Mouse (Mus musculus): ENCODE measurements around the gene Olfr781. TPM values are rescaled to one million over a fixed set of nuclear protein-coding genes. Genes with fewer than 3 reads are reported as not detected.

Gene Olfr781
- not detected for polyA plus RNA-seq (2014; fragmentation: Illumina TruSeq; extraction: RNeasy Lipid Tissue Mini Kit (QIAGEN cat#74804); ENCODE audit: low read depth, low replicate concordance)

GRCm38 (mm10) chr10:129328554-129328953 is at the start of gene Olfr781:
Gene Olfr781, plus strand, starts transcription at chr10:129328854.

GRCm38 (mm10) chr10:129317817-129318216 is 10.8 kb upstream of the Olfr781 start, which contains the start of gene Olfr780:
Gene Olfr780, plus strand, starts transcription at chr10:129318117.

GRCm38 (mm10) chr10:129348550-129348949 is 19.9 kb downstream of the Olfr781 start, which contains the start of gene Olfr782:
Gene Olfr782, plus strand, starts transcription at chr10:129348850.

Other genes starting within 250 kb of the Olfr781 start
- gene Olfr767, start 245.9 kb upstream of the Olfr781 start, polyA plus RNA-seq (2014; fragmentation: Illumina TruSeq; extraction: RNeasy Lipid Tissue Mini Kit (QIAGEN cat#74804); ENCODE audit: low read depth, low replicate concordance): not detected
- gene Olfr768, start 229.5 kb upstream of the Olfr781 start, polyA plus RNA-seq (2014; fragmentation: Illumina TruSeq; extraction: RNeasy Lipid Tissue Mini Kit (QIAGEN cat#74804); ENCODE audit: low read depth, low replicate concordance): not detected
- not detected for gene Olfr769, start 211.0 kb upstream of the Olfr781 start, polyA plus RNA-seq (2014; fragmentation: Illumina TruSeq; extraction: RNeasy Lipid Tissue Mini Kit (QIAGEN cat#74804); ENCODE audit: low read depth, low replicate concordance)
- not detected for gene Olfr770, start 189.9 kb upstream of the Olfr781 start, polyA plus RNA-seq (2014; fragmentation: Illumina TruSeq; extraction: RNeasy Lipid Tissue Mini Kit (QIAGEN cat#74804); ENCODE audit: low read depth, low replicate concordance)
- not detected for gene Olfr771, start 164.1 kb upstream of the Olfr781 start, polyA plus RNA-seq (2014; fragmentation: Illumina TruSeq; extraction: RNeasy Lipid Tissue Mini Kit (QIAGEN cat#74804); ENCODE audit: low read depth, low replicate concordance)
- not detected for gene Olfr772, start 150.9 kb upstream of the Olfr781 start, polyA plus RNA-seq (2014; fragmentation: Illumina TruSeq; extraction: RNeasy Lipid Tissue Mini Kit (QIAGEN cat#74804); ENCODE audit: low read depth, low replicate concordance)
- not detected for gene Olfr773, start 141.4 kb upstream of the Olfr781 start, polyA plus RNA-seq (2014; fragmentation: Illumina TruSeq; extraction: RNeasy Lipid Tissue Mini Kit (QIAGEN cat#74804); ENCODE audit: low read depth, low replicate concordance)
- gene Olfr774, start 92.7 kb upstream of the Olfr781 start, polyA plus RNA-seq (2014; fragmentation: Illumina TruSeq; extraction: RNeasy Lipid Tissue Mini Kit (QIAGEN cat#74804); ENCODE audit: low read depth, low replicate concordance): not detected
- not detected for gene Olfr775, start 80.4 kb upstream of the Olfr781 start, polyA plus RNA-seq (2014; fragmentation: Illumina TruSeq; extraction: RNeasy Lipid Tissue Mini Kit (QIAGEN cat#74804); ENCODE audit: low read depth, low replicate concordance)
- not detected for gene Olfr776, start 69.7 kb upstream of the Olfr781 start, polyA plus RNA-seq (2014; fragmentation: Illumina TruSeq; extraction: RNeasy Lipid Tissue Mini Kit (QIAGEN cat#74804); ENCODE audit: low read depth, low replicate concordance)
- not detected for gene Olfr777, start 57.4 kb upstream of the Olfr781 start, polyA plus RNA-seq (2014; fragmentation: Illumina TruSeq; extraction: RNeasy Lipid Tissue Mini Kit (QIAGEN cat#74804); ENCODE audit: low read depth, low replicate concordance)
- gene Olfr780, start 10.7 kb upstream of the Olfr781 start, polyA plus RNA-seq (2014; fragmentation: Illumina TruSeq; extraction: RNeasy Lipid Tissue Mini Kit (QIAGEN cat#74804); ENCODE audit: low read depth, low replicate concordance): not detected
- not detected for gene Olfr782, start 20.0 kb downstream of the Olfr781 start, polyA plus RNA-seq (2014; fragmentation: Illumina TruSeq; extraction: RNeasy Lipid Tissue Mini Kit (QIAGEN cat#74804); ENCODE audit: low read depth, low replicate concordance)
- gene Olfr784, start 55.2 kb downstream of the Olfr781 start, polyA plus RNA-seq (2014; fragmentation: Illumina TruSeq; extraction: RNeasy Lipid Tissue Mini Kit (QIAGEN cat#74804); ENCODE audit: low read depth, low replicate concordance): not detected
- not detected for gene Olfr785, start 76.6 kb downstream of the Olfr781 start, polyA plus RNA-seq (2014; fragmentation: Illumina TruSeq; extraction: RNeasy Lipid Tissue Mini Kit (QIAGEN cat#74804); ENCODE audit: low read depth, low replicate concordance)
- not detected for gene Olfr786, start 98.5 kb downstream of the Olfr781 start, polyA plus RNA-seq (2014; fragmentation: Illumina TruSeq; extraction: RNeasy Lipid Tissue Mini Kit (QIAGEN cat#74804); ENCODE audit: low read depth, low replicate concordance)
- gene Olfr787, start 133.0 kb downstream of the Olfr781 start, polyA plus RNA-seq (2014; fragmentation: Illumina TruSeq; extraction: RNeasy Lipid Tissue Mini Kit (QIAGEN cat#74804); ENCODE audit: low read depth, low replicate concordance): not detected
- gene Olfr788, start 142.1 kb downstream of the Olfr781 start, polyA plus RNA-seq (2014; fragmentation: Illumina TruSeq; extraction: RNeasy Lipid Tissue Mini Kit (QIAGEN cat#74804); ENCODE audit: low read depth, low replicate concordance): not detected
- gene Olfr789, start 155.9 kb downstream of the Olfr781 start, polyA plus RNA-seq (2014; fragmentation: Illumina TruSeq; extraction: RNeasy Lipid Tissue Mini Kit (QIAGEN cat#74804); ENCODE audit: low read depth, low replicate concordance): not detected
- gene Olfr790, start 169.6 kb downstream of the Olfr781 start, polyA plus RNA-seq (2014; fragmentation: Illumina TruSeq; extraction: RNeasy Lipid Tissue Mini Kit (QIAGEN cat#74804); ENCODE audit: low read depth, low replicate concordance): not detected
- gene Olfr791, start 192.9 kb downstream of the Olfr781 start, polyA plus RNA-seq (2014; fragmentation: Illumina TruSeq; extraction: RNeasy Lipid Tissue Mini Kit (QIAGEN cat#74804); ENCODE audit: low read depth, low replicate concordance): not detected
- gene Olfr792, start 210.3 kb downstream of the Olfr781 start, polyA plus RNA-seq (2014; fragmentation: Illumina TruSeq; extraction: RNeasy Lipid Tissue Mini Kit (QIAGEN cat#74804); ENCODE audit: low read depth, low replicate concordance): not detected
- gene Olfr794, start 238.8 kb downstream of the Olfr781 start, polyA plus RNA-seq (2014; fragmentation: Illumina TruSeq; extraction: RNeasy Lipid Tissue Mini Kit (QIAGEN cat#74804); ENCODE audit: low read depth, low replicate concordance): not detected